Mouse (Mus musculus): ENCODE measurements around the gene Rasal1.

GRCm38 (mm10) chr5:120600946-120601668 is 47.5 kb upstream of the Rasal1 start:
- TF ChIP-seq EP300 (IDR thresholded peaks at IDR 0.05; ENCODE audit: insufficient read depth, low read depth, low read length) = 0 out of 2 replicates have a peak, but pooled peaks have one; percentile 15
- TF ChIP-seq CTCF (IDR thresholded peaks at IDR 0.05) = peak; percentile 66
- no peak for TF ChIP-seq POLR2A (IDR thresholded peaks at IDR 0.05; ENCODE audit: insufficient read depth, low read depth, low read length)

Data from heart, adult 2 months (tissue).